Mouse (Mus musculus) MEL (cell line): Measurements from ENCODE around the gene Cyp2c70. TPM values are rescaled to one million over a fixed set of nuclear protein-coding genes. Genes with fewer than 3 reads are reported as not detected.

Experiments used
- DNase-seq: peaks from one replicate; pipeline ENCODE4 v3.0.0; 2011; ENCODE audit warnings: low read depth, low spot score
- H3K27ac ChIP-seq: 2 replicates; pipeline ENCODE4 v1.5.1; 2012; ENCODE audit warnings: low read depth, mild to moderate bottlenecking, control low read depth, low read length, moderate library complexity; ENCODE audit not compliant: control insufficient read depth
- H3K27me3 ChIP-seq, 2 experiments: fragments of 150-350 bp in 1 of 2; sonication (generic) in 1 of 2; 2 replicates each; pipeline ENCODE4 v1.6.1; 2012; ENCODE audit warnings: low read length in 2 of 2, mild to moderate bottlenecking in 2 of 2, improper control_type of control experiment in 1 of 2, moderate library complexity in 1 of 2; ENCODE audit not compliant: insufficient read depth in 2 of 2, control insufficient read depth in 1 of 2
- H3K36me3 ChIP-seq, 2 experiments: 2 replicates each; pipeline ENCODE4 v1.6.1; 2012 to 2014; ENCODE audit warnings: low read length in 2 of 2, improper control_type of control experiment in 1 of 2, inconsistent platforms in 1 of 2, mild to moderate bottlenecking in 1 of 2; ENCODE audit not compliant: insufficient read depth in 2 of 2, control insufficient read depth in 1 of 2
- H3K4me1 ChIP-seq, 2 experiments: fragments of 150-350 bp in 1 of 2; sonication (generic) in 1 of 2; 2 replicates each; pipeline ENCODE4 v1.6.1; 2012; ENCODE audit warnings: low read length in 2 of 2, improper control_type of control experiment in 1 of 2, mild to moderate bottlenecking in 1 of 2; ENCODE audit not compliant: insufficient read depth in 2 of 2, control insufficient read depth in 1 of 2
- H3K4me3 ChIP-seq, 2 experiments: fragments of 150-350 bp in 1 of 2; sonication (generic) in 1 of 2; 2 replicates each; pipeline ENCODE4 v1.5.1; 2012; ENCODE audit warnings: low read depth in 2 of 2, low read length in 2 of 2, mild to moderate bottlenecking in 2 of 2, moderate library complexity in 2 of 2, control low read depth in 1 of 2, improper control_type of control experiment in 1 of 2; ENCODE audit not compliant: control insufficient read depth in 1 of 2, insufficient read depth in 1 of 2
- H3K79me2 ChIP-seq: 2 replicates; pipeline ENCODE4 v1.6.1; 2012; ENCODE audit warnings: mild to moderate bottlenecking, low read length, moderate library complexity; ENCODE audit not compliant: control insufficient read depth, poor library complexity, insufficient read depth
- H3K9ac ChIP-seq: 2 replicates; pipeline ENCODE4 v1.6.1; 2012; ENCODE audit warnings: low read depth, mild to moderate bottlenecking, control low read depth, low read length, moderate library complexity; ENCODE audit not compliant: control insufficient read depth, poor library complexity, severe bottlenecking
- H3K9me3 ChIP-seq: fragments of 150-350 bp; sonication (generic); replicated peaks from 2 replicates; pipeline ENCODE4 v1.6.1; 2012; ENCODE audit warnings: mild to moderate bottlenecking, low read length, improper control_type of control experiment, moderate library complexity; ENCODE audit not compliant: insufficient read depth
- CHD1 ChIP-seq: IDR thresholded peaks from 2 replicates; pipeline ENCODE4 v1.6.1; 2012; ENCODE audit warnings: low read depth, mild to moderate bottlenecking, inconsistent platforms, low read length, improper control_type of control experiment
- CHD2 ChIP-seq: IDR thresholded peaks from 2 replicates; pipeline ENCODE4 v1.6.1; 2011; ENCODE audit warnings: low read length, improper control_type of control experiment
- CTCF ChIP-seq, 3 experiments: IDR thresholded peaks in 2 of 3; conservative IDR thresholded peaks in 1 of 3; 2 replicates each; pipeline ENCODE4 v1.5.1; 2011 to 2012; ENCODE audit warnings: low read length in 3 of 3, low read depth in 2 of 3, mild to moderate bottlenecking in 2 of 3, improper control_type of control experiment in 1 of 3, inconsistent platforms in 1 of 3, mixed read lengths in 1 of 3, moderate library complexity in 1 of 3; ENCODE audit not compliant: control insufficient read depth in 1 of 3, insufficient read depth in 1 of 3, poor library complexity in 1 of 3, severe bottlenecking in 1 of 3
- E2F4 ChIP-seq: IDR thresholded peaks from 2 replicates; pipeline ENCODE4 v1.6.1; 2011; ENCODE audit warnings: low read depth, low read length, improper control_type of control experiment, borderline replicate concordance
- ELF1 ChIP-seq: IDR thresholded peaks from 2 replicates; pipeline ENCODE4 v1.6.1; 2014; ENCODE audit warnings: low read depth, mild to moderate bottlenecking, inconsistent platforms, low read length, improper control_type of control experiment, moderate library complexity
- EP300 ChIP-seq, 2 experiments: IDR thresholded peaks; 2 replicates each; pipeline ENCODE4 v1.6.1; 2011; ENCODE audit warnings: improper control_type of control experiment in 2 of 2, low read length in 2 of 2, low read depth in 1 of 2, mild to moderate bottlenecking in 1 of 2
- ETS1 ChIP-seq: IDR thresholded peaks from 2 replicates; pipeline ENCODE4 v1.6.1; 2012; ENCODE audit warnings: low read depth, mild to moderate bottlenecking, inconsistent platforms, low read length, improper control_type of control experiment, moderate library complexity
- KAT2A ChIP-seq: conservative IDR thresholded peaks from 2 replicates; pipeline ENCODE4 v1.6.1; 2012; ENCODE audit warnings: low read depth, low read length, improper control_type of control experiment, inconsistent platforms
- MAFK ChIP-seq: IDR thresholded peaks from 2 replicates; pipeline ENCODE4 v1.6.1; 2011; ENCODE audit warnings: low read depth, mild to moderate bottlenecking, low read length, improper control_type of control experiment, borderline replicate concordance
- MAZ ChIP-seq: IDR thresholded peaks from 2 replicates; pipeline ENCODE4 v1.6.1; 2012; ENCODE audit warnings: low read depth, mild to moderate bottlenecking, inconsistent platforms, low read length, improper control_type of control experiment
- MEF2A ChIP-seq: IDR thresholded peaks from 2 replicates; pipeline ENCODE4 v1.6.1; 2014; ENCODE audit warnings: low read depth, mild to moderate bottlenecking, inconsistent platforms, low read length, improper control_type of control experiment; ENCODE audit not compliant: poor library complexity, insufficient replicate concordance, severe bottlenecking; ENCODE audit errors: extremely low read depth
- MXI1 ChIP-seq: IDR thresholded peaks from 2 replicates; pipeline ENCODE4 v1.6.1; 2011; ENCODE audit warnings: mild to moderate bottlenecking, low read depth, low read length, improper control_type of control experiment
- MYC ChIP-seq: IDR thresholded peaks from 2 replicates; pipeline ENCODE4 v1.6.1; 2011; ENCODE audit warnings: low read depth, mild to moderate bottlenecking, low read length, improper control_type of control experiment, moderate library complexity
- NELFE ChIP-seq: IDR thresholded peaks from 2 replicates; pipeline ENCODE4 v1.6.1; 2011; ENCODE audit warnings: low read depth, low read length, improper control_type of control experiment
- NRF1 ChIP-seq: IDR thresholded peaks from 2 replicates; pipeline ENCODE4 v1.6.1; 2014; ENCODE audit warnings: low read depth, mild to moderate bottlenecking, inconsistent platforms, low read length, improper control_type of control experiment, moderate library complexity; ENCODE audit not compliant: poor library complexity, insufficient read depth, severe bottlenecking
- POLR2A ChIP-seq, 2 experiments: IDR thresholded peaks; 2 replicates each; pipeline ENCODE4 v1.6.1; 2011 to 2012; ENCODE audit warnings: low read length in 2 of 2, mild to moderate bottlenecking in 2 of 2, control low read depth in 1 of 2, improper control_type of control experiment in 1 of 2, low read depth in 1 of 2, moderate library complexity in 1 of 2; ENCODE audit not compliant: control insufficient read depth in 1 of 2, insufficient read depth in 1 of 2, poor library complexity in 1 of 2
- POLR2AphosphoS5 ChIP-seq: IDR thresholded peaks from 2 replicates; pipeline ENCODE4 v1.6.1; 2012; ENCODE audit warnings: low read depth, borderline replicate concordance, mild to moderate bottlenecking, inconsistent platforms, low read length, moderate library complexity, mixed read lengths
- RAD21 ChIP-seq: IDR thresholded peaks from 2 replicates; pipeline ENCODE4 v1.6.1; 2011; ENCODE audit warnings: mild to moderate bottlenecking, low read depth, low read length, improper control_type of control experiment
- TBP ChIP-seq: IDR thresholded peaks from 2 replicates; pipeline ENCODE4 v1.8.0; 2011; ENCODE audit warnings: low read depth, low read length, improper control_type of control experiment
- UBTF ChIP-seq: IDR thresholded peaks from 2 replicates; pipeline ENCODE4 v1.6.1; 2012; ENCODE audit warnings: low read depth, mild to moderate bottlenecking, inconsistent platforms, low read length, improper control_type of control experiment, moderate library complexity, borderline replicate concordance; ENCODE audit not compliant: insufficient read depth
- USF2 ChIP-seq, 2 experiments: IDR thresholded peaks; 2 replicates each; pipeline ENCODE4 v1.6.1; 2011 to 2012; ENCODE audit warnings: improper control_type of control experiment in 2 of 2, low read length in 2 of 2, borderline replicate concordance in 1 of 2, inconsistent platforms in 1 of 2, low read depth in 1 of 2, mild to moderate bottlenecking in 1 of 2; ENCODE audit not compliant: insufficient read depth in 1 of 2
- ZC3H11A ChIP-seq: IDR thresholded peaks from 2 replicates; pipeline ENCODE4 v1.6.1; 2012; ENCODE audit warnings: low read depth, mild to moderate bottlenecking, inconsistent platforms, low read length, improper control_type of control experiment
- ZKSCAN1 ChIP-seq: IDR thresholded peaks from 2 replicates; pipeline ENCODE4 v1.6.1; 2012; ENCODE audit warnings: low read depth, mild to moderate bottlenecking, inconsistent platforms, low read length, improper control_type of control experiment, moderate library complexity
- ZMIZ1 ChIP-seq: IDR thresholded peaks from 2 replicates; pipeline ENCODE4 v1.6.1; 2012; ENCODE audit warnings: low read depth, mild to moderate bottlenecking, inconsistent platforms, low read length, improper control_type of control experiment, moderate library complexity
- polyA plus RNA-seq, 2 experiments: library from polyadenylated mRNA; stranded (reverse) in 1 of 2; unstranded in 1 of 2; fragments of >175 nt in 1 of 2; fragments of >200 nt in 1 of 2; gene quantifications; 2 replicates each; pipeline versions ENCODE4 v1.2.1 to v1.2.4; 2012; ENCODE audit warnings: low replicate concordance in 2 of 2, low read depth in 1 of 2; ENCODE audit not compliant: insufficient read length in 2 of 2, insufficient read depth in 1 of 2, missing spikeins in 1 of 2
- total RNA-seq: library from RNA; depleted of rRNA; stranded (reverse); fragments of 300-350 nt; gene quantifications from 2 replicates; pipeline ENCODE4 v1.2.3, GENCODE M21; 2012

The Cyp2c70 gene
- total and polyA plus RNA-seq, 3 experiments: not detected

DNA sequence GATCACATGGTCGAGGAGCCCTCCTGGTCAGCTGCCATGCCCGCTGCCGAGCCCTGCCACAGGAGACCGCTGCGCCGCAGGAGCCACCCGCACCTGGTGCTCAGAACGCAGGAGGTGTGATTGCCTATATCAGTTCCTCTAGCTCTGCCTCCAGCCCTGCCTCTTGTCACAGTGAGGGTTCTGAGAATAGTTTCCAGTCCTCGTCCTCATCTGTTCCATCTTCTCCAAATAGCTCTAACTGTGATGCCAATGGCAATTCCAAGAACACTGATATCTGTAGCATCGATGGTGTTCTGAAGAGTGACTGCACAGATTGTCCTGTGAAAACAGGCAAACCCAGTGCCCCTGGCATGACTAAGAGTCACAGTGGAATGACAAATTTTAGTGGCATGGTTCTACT, 3.5 kb upstream of the Cyp2c70 start:
- no peaks in the 10 kb centered on the region for H3K79me2 ChIP-seq
- no peak overlapping the region for H3K27ac ChIP-seq
- no peaks in the 10 kb centered on the region for H3K27me3 ChIP-seq
- no peak overlapping the region for H3K4me3 ChIP-seq
- H3K4me1 ChIP-seq: no peaks in the 10 kb centered on the region
- no peaks in the 10 kb centered on the region for H3K9me3 ChIP-seq
- no peak for DNase-seq
- TF ChIP-seq MAZ (no peak), EP300 (IDR thresholded peaks at IDR 0.05; ENCODE audit: low read depth in 1 of 2, low read length in 2 of 2) (no peak), POLR2A (IDR thresholded peaks at IDR 0.05; ENCODE audit: control insufficient read depth in 1 of 2, insufficient read depth in 1 of 2, low read depth in 1 of 2, low read length in 2 of 2, poor library complexity in 1 of 2) (no peak), NELFE (no peak), ELF1 (no peak), CHD1 (no peak), MEF2A (no peak), MXI1 (no peak), CHD2 (no peak), USF2 (IDR thresholded peaks at IDR 0.05; ENCODE audit: borderline replicate concordance in 1 of 2, insufficient read depth in 1 of 2, low read depth in 1 of 2, low read length in 2 of 2) (no peak), TBP (no peak), POLR2AphosphoS5 (no peak), E2F4 (no peak)
- no peaks in the 10 kb centered on the region for H3K36me3 ChIP-seq
- H3K9ac ChIP-seq: no peak overlapping the region

GRCm38 (mm10) chr19:40183600-40183999, 3.5 kb downstream of the Cyp2c70 start:
- no peaks in the 10 kb centered on the region for H3K9me3 ChIP-seq
- no peak overlapping the region for H3K9ac ChIP-seq
- H3K4me1 ChIP-seq: no peaks in the 10 kb centered on the region
- no peaks in the 10 kb centered on the region for H3K27me3 ChIP-seq
- no peak overlapping the region for H3K27ac ChIP-seq
- no peak overlapping the region for H3K4me3 ChIP-seq
- no peaks in the 10 kb centered on the region for H3K36me3 ChIP-seq
- no peaks in the 10 kb centered on the region for H3K79me2 ChIP-seq
- no peak for DNase-seq
- TF ChIP-seq ZMIZ1 (no peak), MYC (no peak), CTCF (IDR thresholded peaks at IDR 0.05 in 2 of 3, conservative IDR thresholded peaks at IDR 0.05 in 1 of 3; ENCODE audit: control insufficient read depth in 1 of 3, insufficient read depth in 1 of 3, low read depth in 2 of 3, low read length in 3 of 3, poor library complexity in 1 of 3, severe bottlenecking in 1 of 3) (no peak), TBP (no peak), ZC3H11A (no peak), RAD21 (no peak), ZKSCAN1 (no peak), NELFE (no peak), CHD1 (no peak), MAZ (no peak), UBTF (no peak), ETS1 (no peak), POLR2AphosphoS5 (no peak), KAT2A (no peak), NRF1 (no peak), MAFK (no peak), POLR2A (IDR thresholded peaks at IDR 0.05; ENCODE audit: control insufficient read depth in 1 of 2, insufficient read depth in 1 of 2, low read depth in 1 of 2, low read length in 2 of 2, poor library complexity in 1 of 2) (no peak)
